Mouse (Mus musculus): ENCODE results near the gene Zfp92. TPM values are rescaled to one million over a fixed set of nuclear protein-coding genes. Genes with fewer than 3 reads are reported as not detected.

Gene Zfp92
- polyA plus RNA-seq, 1 experiment from 2014 or later = not detected

DNA sequence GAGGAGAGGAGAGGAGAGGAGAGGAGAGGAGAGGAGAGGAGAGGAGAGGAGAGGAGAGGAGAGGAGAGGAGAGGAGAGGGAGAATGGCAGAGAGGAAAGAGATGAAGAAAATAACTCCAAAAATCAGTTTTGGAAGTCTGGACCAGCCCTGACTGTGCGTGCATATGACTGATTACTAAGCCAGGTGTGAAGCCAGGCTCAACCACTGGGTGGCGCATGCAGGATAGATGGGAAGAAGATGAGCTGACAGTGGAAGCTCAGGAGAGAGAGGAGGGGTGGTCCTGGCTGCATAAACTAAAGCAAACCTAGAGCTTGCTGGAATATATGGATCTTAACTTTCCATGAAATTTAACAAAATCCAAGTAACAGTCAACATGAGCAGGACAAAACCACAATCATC lies 41.1 kb downstream of the Zfp92 start:
- no peak overlapping the region for H3K27ac ChIP-seq (ENCODE audit: low read depth)
- DNase-seq (peak; percentile 63), ATAC-seq (no peak)
- no peak overlapping the region for H3K9ac ChIP-seq (replicated peaks)
- no peaks in the 10 kb centered on the region for H3K9me3 ChIP-seq (ENCODE audit: low read length)
- H3K4me1 ChIP-seq (ENCODE audit: insufficient read depth) = no peaks in the 10 kb centered on the region
- no peaks in the 10 kb centered on the region; the same call in 1 of the 2 replicates for H3K36me3 ChIP-seq (replicated peaks; ENCODE audit: insufficient read depth, low read length)
- H3K4me3 ChIP-seq (ENCODE audit: low read depth, low read length) = no peak overlapping the region
- peak; percentile 74 for TF ChIP-seq CTCF (IDR thresholded peaks at IDR 0.05; ENCODE audit: low read depth)
- no peak for TF ChIP-seq EP300 (IDR thresholded peaks at IDR 0.05; ENCODE audit: low read depth)
- no peaks in the 10 kb centered on the region for H3K27me3 ChIP-seq (ENCODE audit: insufficient read depth, low read length)
- H3K4me2 ChIP-seq (ENCODE audit: low read depth, low read length) = no peak overlapping the region
- 26% methylated on average over 2 of the region's 2 CpGs for WGBS (ENCODE audit: insufficient replicate concordance)

DNA sequence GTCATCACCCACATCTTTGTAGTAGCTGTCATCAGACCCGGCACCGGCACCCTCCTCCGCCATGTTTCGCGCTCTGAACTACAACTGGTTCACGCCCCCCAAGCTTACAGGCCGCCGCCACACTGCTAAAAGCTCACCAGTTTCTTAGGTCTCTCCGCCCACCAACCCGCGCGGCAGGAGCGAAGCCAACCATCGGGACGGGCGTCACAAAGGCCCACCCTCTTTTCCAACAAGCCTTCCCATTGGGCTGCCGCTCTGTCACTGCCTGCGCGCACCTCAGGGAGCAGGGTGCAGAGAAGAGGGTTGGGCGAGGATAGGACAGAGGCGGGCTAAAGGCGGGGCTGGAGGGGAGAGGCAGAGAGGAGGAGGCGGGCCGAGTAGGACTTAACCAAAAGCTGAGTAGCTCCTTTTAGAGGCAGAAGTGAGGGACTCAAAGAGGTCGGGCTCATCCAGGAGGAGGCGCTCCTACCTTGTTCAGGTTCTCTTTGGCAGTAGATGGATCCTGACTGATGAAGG lies 48.0 kb downstream of the Zfp92 start, which contains the start of gene Haus7:
Gene Haus7, minus strand, starts transcription at position 168 of the 516 bp plus-strand sequence.
- Histone ChIP-seq H3K4me1 (ENCODE audit: insufficient read depth) (no peaks in the 10 kb centered on the region), H3K9ac (replicated peaks) (peak within 1 kb of the TSS; percentile 65), H3K36me3 (replicated peaks; ENCODE audit: insufficient read depth, low read length) (no peaks in the 10 kb centered on the region), H3K27ac (ENCODE audit: low read depth) (no peak within 1 kb of the TSS), H3K4me2 (ENCODE audit: low read depth, low read length) (peak within 1 kb of the TSS; percentile 78), H3K4me3 (ENCODE audit: low read depth, low read length) (peak within 1 kb of the TSS; percentile 61), H3K9me3 (ENCODE audit: low read length) (no peaks in the 10 kb centered on the region), H3K27me3 (ENCODE audit: insufficient read depth, low read length) (no peaks in the 10 kb centered on the region)
- TF ChIP-seq EP300 (IDR thresholded peaks at IDR 0.05; ENCODE audit: low read depth) (no peak), CTCF (IDR thresholded peaks at IDR 0.05; ENCODE audit: low read depth) (peak; percentile 69)
- DNase-seq (peak; percentile 90), ATAC-seq (peak; percentile 100)
- WGBS (ENCODE audit: insufficient replicate concordance) = 23% methylated on average over 26 of the region's 26 CpGs

DNA sequence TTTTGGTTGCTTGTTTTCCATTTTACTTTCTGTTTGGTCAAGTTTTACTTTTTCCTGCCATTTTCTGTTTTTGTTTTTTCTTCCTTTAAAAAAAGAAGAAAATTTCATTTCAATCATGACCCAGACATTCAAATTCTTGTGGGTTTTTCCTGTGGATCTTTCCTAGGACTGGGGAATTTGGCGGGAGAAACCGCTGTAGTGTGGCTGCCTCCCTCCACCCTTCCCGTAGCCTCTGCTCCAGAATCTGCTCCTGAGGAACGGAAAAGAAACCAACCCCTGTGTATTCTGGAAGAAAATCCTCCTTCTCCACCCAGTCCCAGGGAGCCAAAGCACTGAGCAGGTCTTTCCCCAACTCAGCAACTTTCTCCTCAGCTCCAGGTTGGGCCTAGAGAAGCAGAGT lies 49.9 kb downstream of the Zfp92 start:
- H3K4me1 ChIP-seq (ENCODE audit: insufficient read depth) = no peaks in the 10 kb centered on the region
- H3K4me3 ChIP-seq (ENCODE audit: low read depth, low read length) = no peak overlapping the region
- H3K9me3 ChIP-seq (ENCODE audit: low read length) = no peaks in the 10 kb centered on the region
- no peak overlapping the region for H3K27ac ChIP-seq (ENCODE audit: low read depth)
- no peak for TF ChIP-seq EP300 (IDR thresholded peaks at IDR 0.05; ENCODE audit: low read depth)
- no peak for TF ChIP-seq CTCF (IDR thresholded peaks at IDR 0.05; ENCODE audit: low read depth)
- no peaks in the 10 kb centered on the region for H3K27me3 ChIP-seq (ENCODE audit: insufficient read depth, low read length)
- H3K36me3 ChIP-seq (replicated peaks; ENCODE audit: insufficient read depth, low read length) = no peaks in the 10 kb centered on the region
- H3K9ac ChIP-seq (replicated peaks) = no peak overlapping the region
- no peak overlapping the region for H3K4me2 ChIP-seq (ENCODE audit: low read depth, low read length)
- DNase-seq = no peak
- no peak for ATAC-seq
- WGBS (ENCODE audit: insufficient replicate concordance) = 82% methylated on average over 4 of the region's 4 CpGs

DNA sequence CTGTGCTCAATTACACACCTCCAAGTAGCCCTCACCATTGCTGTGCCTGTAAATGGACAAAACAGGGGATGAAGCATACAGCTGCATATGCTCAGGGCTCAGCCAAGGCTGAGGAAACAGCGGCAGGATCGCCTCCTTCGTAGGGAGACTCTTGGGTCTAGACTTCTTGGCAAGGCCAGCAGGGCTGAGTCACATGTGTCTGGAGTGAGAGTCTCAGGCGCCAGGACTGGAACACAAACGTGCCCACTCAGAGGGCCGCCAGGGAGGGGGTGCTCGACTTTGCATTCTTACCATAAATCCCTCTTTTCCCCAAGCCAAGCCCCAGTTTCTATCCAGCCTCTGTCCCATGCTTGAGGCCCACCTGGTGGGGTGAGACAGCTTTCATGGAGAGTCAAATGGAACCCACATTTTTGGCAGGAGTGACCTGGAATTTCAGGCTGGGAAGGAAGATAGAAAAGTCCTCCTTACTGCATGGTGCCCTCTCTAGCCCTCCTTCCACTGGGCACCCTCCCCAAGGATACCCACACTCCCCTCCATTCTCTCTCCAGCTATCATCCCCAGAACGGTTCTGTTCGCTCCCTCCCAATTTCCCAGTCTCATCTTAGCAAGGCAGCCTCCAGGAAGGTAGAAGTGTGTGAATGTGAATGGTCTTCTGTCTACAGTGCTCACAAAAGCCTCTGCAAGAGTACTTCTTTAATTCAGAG lies 54.7 kb downstream of the Zfp92 start:
- DNase-seq = no peak
- WGBS (ENCODE audit: insufficient replicate concordance) = 74% methylated on average over 9 of the region's 9 CpGs

DNA sequence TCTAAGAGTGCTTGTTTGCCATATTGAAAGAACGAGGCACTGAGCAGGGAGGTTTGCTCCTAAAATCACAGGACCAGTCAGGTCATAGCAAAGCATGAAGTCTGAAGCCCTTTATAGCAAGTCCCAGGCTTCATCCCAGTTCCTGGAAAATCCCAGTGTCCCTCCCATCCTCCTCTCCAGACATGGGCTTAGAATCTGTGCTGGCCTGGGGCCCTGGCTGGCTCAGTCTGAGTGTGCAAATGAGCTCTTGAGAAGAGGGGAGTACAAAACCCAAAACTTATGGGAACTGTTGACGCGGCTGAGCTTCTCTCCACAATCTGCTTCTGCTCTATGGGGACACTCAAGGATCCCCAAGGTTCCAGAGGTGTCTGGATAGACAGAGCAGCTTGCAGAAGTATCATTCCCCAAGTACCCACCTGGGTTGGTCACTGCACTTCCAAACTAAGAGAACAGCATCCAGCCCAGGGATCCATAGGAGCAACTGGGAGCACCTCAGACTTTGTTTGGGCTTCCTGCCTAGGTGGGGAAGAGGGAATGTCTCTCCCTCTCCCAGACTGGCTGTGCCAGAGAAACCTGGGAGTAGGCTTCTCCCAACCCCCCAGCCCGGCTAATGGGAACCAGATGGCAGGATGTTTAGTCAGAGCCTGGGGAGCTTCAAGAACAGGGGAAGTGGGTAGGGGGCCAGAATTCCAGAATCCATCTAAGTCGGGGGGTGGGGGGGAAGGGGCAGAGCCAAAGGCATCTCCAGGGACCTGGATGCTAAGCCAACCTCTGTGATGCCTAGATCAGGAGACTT lies 56.7 kb downstream of the Zfp92 start:
- Histone ChIP-seq H3K4me2 (ENCODE audit: low read depth, low read length) (no peak overlapping the region), H3K9me3 (ENCODE audit: low read length) (no peaks in the 10 kb centered on the region), H3K27ac (ENCODE audit: low read depth) (peak overlapping the region; percentile 60), H3K27me3 (ENCODE audit: insufficient read depth, low read length) (no peaks in the 10 kb centered on the region), H3K4me1 (ENCODE audit: insufficient read depth) (no peaks in the 10 kb centered on the region), H3K9ac (replicated peaks) (no peak overlapping the region), H3K4me3 (ENCODE audit: low read depth, low read length) (no peak overlapping the region), H3K36me3 (replicated peaks; ENCODE audit: insufficient read depth, low read length) (no peaks in the 10 kb centered on the region)
- TF ChIP-seq CTCF (IDR thresholded peaks at IDR 0.05; ENCODE audit: low read depth) (no peak), EP300 (IDR thresholded peaks at IDR 0.05; ENCODE audit: low read depth) (no peak)
- ATAC-seq (no peak), DNase-seq (no peak)
- 72% methylated on average over 4 of the region's 5 CpGs for WGBS (ENCODE audit: insufficient replicate concordance)

More for the DNA sequence above, 54.7 kb downstream of the Zfp92 start:
- no peak for ATAC-seq
- no peaks in the 10 kb centered on the region for H3K9me3 ChIP-seq (ENCODE audit: low read length)
- no peak overlapping the region for H3K4me2 ChIP-seq (ENCODE audit: low read depth, low read length)
- H3K36me3 ChIP-seq (replicated peaks; ENCODE audit: insufficient read depth, low read length) = no peaks in the 10 kb centered on the region
- no peak overlapping the region for H3K9ac ChIP-seq (replicated peaks)
- H3K27me3 ChIP-seq (ENCODE audit: insufficient read depth, low read length) = no peaks in the 10 kb centered on the region
- TF ChIP-seq EP300 (IDR thresholded peaks at IDR 0.05; ENCODE audit: low read depth) (no peak), CTCF (IDR thresholded peaks at IDR 0.05; ENCODE audit: low read depth) (no peak)
- no peaks in the 10 kb centered on the region for H3K4me1 ChIP-seq (ENCODE audit: insufficient read depth)
- H3K27ac ChIP-seq (ENCODE audit: low read depth) = no peak overlapping the region
- no peak overlapping the region for H3K4me3 ChIP-seq (ENCODE audit: low read depth, low read length)

DNA sequence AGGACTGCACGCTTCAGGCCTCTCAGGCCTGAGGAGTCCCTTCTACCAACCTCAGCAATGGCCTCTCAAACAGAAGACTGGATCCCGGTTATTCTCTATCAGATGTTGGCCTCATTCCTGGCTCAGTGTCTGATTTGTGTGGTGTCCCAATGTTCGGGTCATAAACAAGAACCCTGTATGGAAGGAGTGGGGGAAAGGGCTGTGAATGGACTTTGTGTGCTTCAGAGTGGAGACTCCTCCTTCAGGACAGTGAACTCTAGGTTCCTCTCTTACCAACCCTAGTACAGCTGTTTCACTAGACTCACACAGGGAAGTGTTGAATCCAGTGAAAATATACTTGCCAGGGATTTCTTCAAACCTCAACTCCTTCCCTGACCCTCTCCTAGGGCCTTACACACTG lies 57.4 kb downstream of the Zfp92 start:
- Histone ChIP-seq H3K36me3 (replicated peaks; ENCODE audit: insufficient read depth, low read length) (no peaks in the 10 kb centered on the region), H3K9me3 (ENCODE audit: low read length) (no peaks in the 10 kb centered on the region), H3K4me1 (ENCODE audit: insufficient read depth) (no peaks in the 10 kb centered on the region), H3K9ac (replicated peaks) (no peak overlapping the region), H3K4me3 (ENCODE audit: low read depth, low read length) (no peak overlapping the region), H3K27me3 (ENCODE audit: insufficient read depth, low read length) (no peaks in the 10 kb centered on the region), H3K4me2 (ENCODE audit: low read depth, low read length) (no peak overlapping the region), H3K27ac (ENCODE audit: low read depth) (peak overlapping the region; percentile 60)
- TF ChIP-seq EP300 (IDR thresholded peaks at IDR 0.05; ENCODE audit: low read depth) (no peak), CTCF (IDR thresholded peaks at IDR 0.05; ENCODE audit: low read depth) (no peak)
- ATAC-seq (peak; percentile 92), DNase-seq (no peak)
- 43% methylated on average over 2 of the region's 3 CpGs for WGBS (ENCODE audit: insufficient replicate concordance)

All from liver, postnatal 0 days (tissue).